Mouse (Mus musculus): ENCODE data around the gene Lalba. TPM values are rescaled to one million over a fixed set of nuclear protein-coding genes. Genes with fewer than 3 reads are reported as not detected.
A peak's percentile ranks its signal among the peaks of the same experiment; 100 is the strongest.

Gene Lalba
- polyA plus RNA-seq, 1 experiment from 2014 or later: not detected

DNA sequence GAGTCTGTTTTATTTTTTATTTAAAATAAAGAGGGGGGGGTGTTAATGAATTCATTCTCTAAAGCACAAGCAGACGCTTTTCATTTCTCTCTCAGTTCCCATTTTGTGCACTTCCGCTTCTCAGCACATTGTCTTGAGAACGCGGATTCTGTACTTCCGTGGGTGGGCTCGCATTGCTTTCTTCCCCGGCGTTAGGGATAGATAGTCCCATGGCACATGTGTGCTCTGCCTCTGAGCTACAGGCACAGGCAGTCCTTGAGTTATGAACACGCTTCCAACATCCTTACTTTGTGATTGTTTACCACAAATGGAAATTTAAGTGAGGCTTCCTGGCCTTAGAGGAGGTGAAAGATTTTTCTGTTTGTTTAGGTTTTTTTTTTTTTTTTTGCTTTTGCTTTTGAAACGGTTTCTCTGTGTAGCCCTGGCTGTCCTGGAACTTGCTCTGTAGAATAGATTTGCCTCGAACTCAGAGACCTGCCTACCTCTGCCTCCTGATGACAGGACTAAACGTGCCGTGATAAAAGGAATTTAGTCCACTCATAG is 28.9 kb upstream of the Lalba start:
- H3K4me1 ChIP-seq (replicated peaks): peaks cover 16% of the 10 kb centered on the region
- no peaks in the 10 kb centered on the region for H3K27me3 ChIP-seq

DNA sequence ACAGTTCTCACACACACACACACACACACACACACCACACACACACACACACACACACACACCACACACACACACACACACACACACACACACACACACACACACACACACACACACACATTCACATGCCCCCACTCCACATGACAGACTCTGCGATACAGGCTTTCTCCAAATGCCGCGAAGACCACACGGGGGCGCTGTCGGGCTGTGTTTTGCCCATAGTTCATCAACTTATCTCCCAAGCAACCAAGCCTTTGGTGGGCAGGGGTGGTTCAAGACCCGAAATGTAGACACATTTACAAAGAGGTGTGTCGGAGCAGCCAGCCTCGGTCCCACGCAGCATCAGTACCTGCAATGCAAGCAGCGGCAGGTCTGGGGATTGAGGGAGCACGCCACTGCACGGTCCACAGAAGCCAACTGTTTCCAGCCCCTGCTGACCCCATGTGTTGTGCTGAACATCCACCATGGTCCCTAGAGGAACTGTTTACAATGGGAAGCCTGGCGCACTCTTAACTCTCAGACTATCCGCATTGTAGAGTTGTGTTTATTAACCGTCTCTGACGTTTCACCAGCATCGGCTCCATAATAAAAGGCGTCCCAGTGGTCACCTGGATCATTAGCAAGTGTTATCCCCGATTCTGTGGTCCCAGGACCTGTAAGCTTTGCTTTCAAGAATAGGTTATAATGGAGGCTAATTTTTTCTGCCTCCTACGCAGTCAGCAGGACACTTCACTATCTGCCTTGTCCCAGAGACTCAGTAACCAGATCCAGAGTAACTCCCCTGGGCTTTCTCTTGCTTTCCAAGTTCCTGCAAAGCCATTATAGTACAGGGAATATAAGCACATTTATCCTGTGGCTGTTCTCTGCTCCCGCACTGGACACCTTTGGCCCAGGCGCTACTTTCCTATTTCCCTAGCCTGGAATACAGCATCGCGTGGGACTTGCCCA is 28.2 kb upstream of the Lalba start:
- WGBS: 25% methylated on average over 25 of the region's 25 CpGs
- H3K27me3 ChIP-seq: no peaks in the 10 kb centered on the region
- no peak overlapping the region for H3K27ac ChIP-seq (replicated peaks)
- H3K4me1 ChIP-seq (replicated peaks): peaks cover 16% of the 10 kb centered on the region
- H3K9me3 ChIP-seq: no peaks in the 10 kb centered on the region
- ATAC-seq (ENCODE audit: low read depth): peak; percentile 33; the same call in 1 of the 2 replicates
- H3K4me2 ChIP-seq: peak overlapping the region; percentile 52
- peak overlapping the region; percentile 16; the same call in 1 of the 2 replicates for H3K4me3 ChIP-seq
- 0 out of 2 replicates have a peak, but pooled peaks cover 6% of the 10 kb centered on the region for H3K36me3 ChIP-seq
- no peak overlapping the region for H3K9ac ChIP-seq

More for the DNA sequence above, 28.9 kb upstream of the Lalba start:
- H3K9ac ChIP-seq: no peak overlapping the region
- 0 out of 2 replicates have a peak, but pooled peaks cover 6% of the 10 kb centered on the region for H3K36me3 ChIP-seq
- ATAC-seq (ENCODE audit: low read depth): no peak
- peak overlapping the region; percentile 52; the same call in 1 of the 2 replicates for H3K4me2 ChIP-seq
- H3K27ac ChIP-seq (replicated peaks): no peak overlapping the region
- WGBS: 63% methylated on average over 13 of the region's 13 CpGs
- H3K9me3 ChIP-seq: no peaks in the 10 kb centered on the region
- no peak overlapping the region for H3K4me3 ChIP-seq

DNA sequence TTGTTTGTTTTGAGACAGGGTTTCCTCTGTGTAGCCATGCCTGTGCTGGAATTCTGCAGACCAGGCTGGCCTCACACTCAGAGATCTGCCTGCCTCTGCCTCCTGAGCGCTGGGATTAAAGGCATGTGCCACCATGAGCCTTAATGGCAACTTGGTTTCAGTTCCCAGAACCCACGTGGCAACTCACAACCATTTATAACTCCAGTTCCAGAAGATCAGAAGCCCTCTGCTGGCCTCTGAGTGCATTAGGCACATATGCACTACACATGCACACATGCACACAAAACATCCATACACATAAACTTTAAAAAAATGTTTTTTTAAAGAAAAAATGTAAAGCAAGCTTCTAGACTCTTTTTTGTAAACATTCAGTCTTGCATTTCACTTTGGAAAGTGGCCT is 26.9 kb upstream of the Lalba start:
- ATAC-seq (ENCODE audit: low read depth): no peak
- WGBS: 59% methylated on average over 2 of the region's 2 CpGs
- H3K36me3 ChIP-seq: no peaks in the 10 kb centered on the region

DNA sequence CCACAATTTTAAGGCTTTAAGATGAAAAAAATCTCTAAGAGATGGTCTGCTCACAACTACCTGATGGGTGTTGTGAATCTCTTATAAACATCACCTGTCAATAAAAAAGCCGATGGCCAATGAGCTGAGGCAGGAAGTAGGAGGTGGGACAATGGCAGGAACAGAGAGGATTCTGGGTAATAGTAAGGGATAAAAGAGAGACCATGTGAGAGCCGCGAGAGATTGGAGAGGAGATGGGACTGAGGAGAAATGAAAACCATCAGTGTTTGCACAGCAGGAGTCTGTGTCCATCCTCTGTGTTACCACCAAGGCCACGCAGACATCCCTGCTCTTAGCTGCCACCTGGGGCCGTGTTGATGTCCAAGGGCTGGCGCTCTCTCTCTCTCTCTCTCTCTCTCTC is 24.8 kb upstream of the Lalba start:
- no peak overlapping the region for H3K4me2 ChIP-seq
- H3K9me3 ChIP-seq: no peaks in the 10 kb centered on the region
- no peak overlapping the region for H3K4me3 ChIP-seq
- no peak for ATAC-seq (ENCODE audit: low read depth)
- no peak overlapping the region for H3K9ac ChIP-seq
- WGBS: 94% methylated on average over 6 of the region's 6 CpGs
- no peak overlapping the region for H3K27ac ChIP-seq (replicated peaks)
- H3K27me3 ChIP-seq: no peaks in the 10 kb centered on the region
- H3K4me1 ChIP-seq (replicated peaks): peaks cover 11% of the 10 kb centered on the region
- H3K36me3 ChIP-seq: no peaks in the 10 kb centered on the region

More for the DNA sequence above, 26.9 kb upstream of the Lalba start:
- no peak overlapping the region for H3K4me2 ChIP-seq
- H3K9ac ChIP-seq: no peak overlapping the region
- H3K27ac ChIP-seq (replicated peaks): no peak overlapping the region
- H3K27me3 ChIP-seq: no peaks in the 10 kb centered on the region
- H3K4me1 ChIP-seq (replicated peaks): peaks cover 16% of the 10 kb centered on the region
- no peak overlapping the region for H3K4me3 ChIP-seq
- no peaks in the 10 kb centered on the region for H3K9me3 ChIP-seq

DNA sequence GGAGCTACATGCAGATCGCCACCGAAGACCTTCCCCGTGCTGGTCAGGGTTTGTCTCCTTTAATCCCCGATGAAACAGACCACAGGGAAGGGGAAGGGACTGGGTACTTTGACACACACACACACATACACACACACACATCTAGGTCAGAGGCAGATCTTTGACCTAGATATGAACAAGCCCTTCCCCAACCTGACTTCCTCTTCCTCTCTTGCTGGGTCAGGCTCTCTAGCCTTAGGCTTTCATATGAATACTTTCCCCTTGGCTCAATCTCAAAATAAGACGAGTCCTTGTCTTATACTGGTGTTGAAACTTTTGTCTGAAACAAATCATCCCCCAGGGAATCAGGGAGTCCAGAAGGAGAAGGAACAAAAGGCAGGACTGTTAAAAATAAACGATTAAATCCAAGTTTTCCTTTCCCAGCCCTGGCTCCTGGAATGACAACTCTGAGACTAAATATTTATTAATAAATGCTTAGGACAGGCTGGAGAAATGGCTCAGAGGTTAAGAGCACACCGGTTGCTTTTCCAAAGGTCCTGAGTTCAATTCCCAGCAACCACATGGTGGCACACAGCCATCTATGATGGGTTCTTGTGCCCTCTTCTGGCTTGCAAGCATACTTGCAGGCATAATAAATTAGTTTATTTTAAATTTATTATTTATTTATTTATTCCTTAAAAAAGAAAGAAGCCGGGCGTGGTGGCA is 23.9 kb upstream of the Lalba start:
- Histone ChIP-seq H3K4me3 (no peak overlapping the region), H3K9me3 (no peaks in the 10 kb centered on the region), H3K36me3 (no peaks in the 10 kb centered on the region), H3K9ac (no peak overlapping the region), H3K27ac (replicated peaks) (no peak overlapping the region), H3K4me2 (no peak overlapping the region), H3K27me3 (no peaks in the 10 kb centered on the region), H3K4me1 (replicated peaks) (peaks cover 10% of the 10 kb centered on the region)
- ATAC-seq (ENCODE audit: low read depth): no peak
- WGBS: 79% methylated on average over 9 of the region's 9 CpGs

DNA sequence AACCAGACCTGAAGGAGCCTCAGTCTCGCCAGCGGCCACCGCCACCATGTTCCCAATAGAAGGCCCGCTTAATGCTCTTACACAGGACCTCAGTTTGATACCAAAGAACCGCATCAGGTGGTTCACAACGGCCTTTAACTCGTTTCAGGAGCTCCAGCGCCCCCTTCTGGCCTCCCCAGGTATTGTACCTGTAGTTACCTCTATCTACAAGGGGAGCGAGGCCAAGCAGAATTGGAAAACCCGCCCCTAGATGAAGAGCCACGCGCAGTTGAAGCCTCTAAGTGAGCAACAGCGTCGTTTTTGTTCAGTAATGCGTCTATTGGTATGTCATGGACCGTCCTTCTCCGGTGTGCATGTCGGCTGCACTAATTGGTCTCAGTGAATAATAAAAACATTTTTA is 22.0 kb upstream of the Lalba start:
- Histone ChIP-seq H3K9me3 (no peaks in the 10 kb centered on the region), H3K4me3 (no peak overlapping the region), H3K36me3 (no peaks in the 10 kb centered on the region), H3K4me1 (replicated peaks) (no peaks in the 10 kb centered on the region), H3K27ac (replicated peaks) (no peak overlapping the region), H3K4me2 (no peak overlapping the region), H3K27me3 (no peaks in the 10 kb centered on the region), H3K9ac (no peak overlapping the region)
- 13% methylated on average over 18 of the region's 18 CpGs for WGBS
- ATAC-seq (ENCODE audit: low read depth): no peak

DNA sequence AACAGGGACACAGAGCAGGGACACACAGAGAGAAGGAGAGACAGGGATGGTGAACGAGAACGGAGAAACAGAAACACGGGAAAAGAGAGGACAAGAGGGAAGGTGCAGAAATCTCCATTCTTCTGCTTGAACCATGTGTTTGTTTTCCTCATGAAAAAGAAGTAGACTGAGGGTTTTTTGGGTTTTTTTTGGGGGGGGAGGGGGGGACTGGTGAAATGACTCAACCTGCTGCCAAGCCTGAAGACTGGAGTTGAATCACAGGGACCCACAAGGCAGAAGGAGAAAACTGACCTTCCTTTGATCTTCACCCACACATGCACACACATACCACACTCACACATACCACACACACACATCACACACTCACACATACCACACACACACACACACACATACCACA is 20.8 kb upstream of the Lalba start:
- ATAC-seq (ENCODE audit: low read depth): no peak
- no peaks in the 10 kb centered on the region for H3K9me3 ChIP-seq
- no peak overlapping the region for H3K27ac ChIP-seq (replicated peaks)
- H3K4me1 ChIP-seq (replicated peaks): no peaks in the 10 kb centered on the region
- 92% methylated on average over 3 of the region's 3 CpGs for WGBS
- no peak overlapping the region for H3K4me3 ChIP-seq
- no peaks in the 10 kb centered on the region for H3K27me3 ChIP-seq
- H3K4me2 ChIP-seq: no peak overlapping the region
- H3K36me3 ChIP-seq: no peaks in the 10 kb centered on the region
- no peak overlapping the region for H3K9ac ChIP-seq

DNA sequence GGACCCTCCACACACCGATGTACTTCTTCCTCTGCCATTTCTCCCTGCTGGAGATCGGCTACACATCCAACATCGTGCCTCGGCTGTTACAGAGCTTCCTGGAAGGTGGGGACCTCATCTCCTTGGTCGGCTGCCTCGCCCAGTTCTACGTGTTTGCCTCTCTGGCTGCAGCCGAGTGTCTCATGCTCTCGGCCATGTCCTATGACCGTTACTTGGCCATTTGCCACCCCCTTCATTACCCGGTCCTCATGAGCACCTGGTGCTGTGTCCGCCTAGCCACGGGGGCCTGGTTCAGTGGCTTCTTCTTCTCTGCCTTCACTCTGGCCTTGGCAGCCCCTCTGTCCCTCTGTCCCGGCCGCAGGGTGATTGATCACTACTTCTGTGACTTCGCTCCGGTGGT is 15.1 kb upstream of the Lalba start:
- H3K9ac ChIP-seq: no peak overlapping the region
- 90% methylated on average over 17 of the region's 17 CpGs for WGBS
- no peaks in the 10 kb centered on the region for H3K36me3 ChIP-seq
- H3K4me2 ChIP-seq: no peak overlapping the region
- no peak overlapping the region for H3K4me3 ChIP-seq
- no peak for ATAC-seq (ENCODE audit: low read depth)
- no peaks in the 10 kb centered on the region for H3K27me3 ChIP-seq
- no peaks in the 10 kb centered on the region for H3K9me3 ChIP-seq
- H3K4me1 ChIP-seq (replicated peaks): no peaks in the 10 kb centered on the region
- no peak overlapping the region for H3K27ac ChIP-seq (replicated peaks)

DNA sequence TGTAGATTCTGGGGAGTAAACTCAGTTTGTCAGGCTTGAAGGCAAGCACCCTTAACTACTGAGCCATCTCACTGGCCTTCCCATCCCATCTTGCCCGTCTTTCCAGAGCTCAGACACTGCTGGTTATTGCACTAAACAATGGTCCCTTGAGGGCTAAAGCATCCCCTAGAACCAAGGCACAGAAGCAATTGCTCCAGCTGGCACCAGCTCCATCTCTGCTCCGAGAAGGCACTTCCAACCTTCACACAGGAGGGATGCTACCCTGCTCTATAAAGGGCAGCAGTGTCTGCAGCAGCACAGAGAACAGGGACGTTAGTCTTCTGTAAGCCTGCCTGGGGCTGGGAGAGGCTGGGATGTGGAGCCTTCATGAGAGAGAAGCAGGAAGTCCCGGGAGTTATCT is 9.6 kb upstream of the Lalba start, which contains the start of gene Olfr279:
Gene Olfr279 (plus strand): TSS at position 301 of the 400 bp plus-strand sequence.
- no peaks in the 10 kb centered on the region for H3K27me3 ChIP-seq
- no peak within 1 kb of the TSS for H3K4me2 ChIP-seq
- H3K9me3 ChIP-seq: no peaks in the 10 kb centered on the region
- no peak for ATAC-seq (ENCODE audit: low read depth)
- H3K36me3 ChIP-seq: no peaks in the 10 kb centered on the region
- H3K9ac ChIP-seq: no peak within 1 kb of the TSS
- H3K4me3 ChIP-seq: no peak within 1 kb of the TSS
- no peaks in the 10 kb centered on the region for H3K4me1 ChIP-seq (replicated peaks)
- no peak within 1 kb of the TSS for H3K27ac ChIP-seq (replicated peaks)
- 64% methylated on average over 4 of the region's 4 CpGs for WGBS

DNA sequence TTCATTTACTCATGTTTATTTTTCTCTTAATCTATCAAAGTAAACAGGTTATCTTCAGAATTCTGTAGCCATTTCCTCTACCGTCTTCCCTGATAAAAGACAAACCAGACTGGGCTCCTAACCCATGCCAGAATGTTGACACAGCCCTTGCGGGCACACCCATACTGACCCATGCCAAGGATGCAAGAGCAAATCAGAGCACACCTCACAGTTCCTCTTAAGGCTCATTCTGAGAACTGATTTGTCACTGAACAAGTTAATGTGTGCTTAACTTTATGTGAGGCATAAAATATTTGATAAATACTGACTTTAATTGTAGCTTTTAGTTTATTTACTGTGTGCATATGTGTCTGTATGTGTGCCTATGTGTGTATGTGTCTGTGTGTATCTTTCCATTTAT is 8.8 kb upstream of the Lalba start:
- Histone ChIP-seq H3K4me2 (no peak overlapping the region), H3K27ac (replicated peaks) (no peak overlapping the region), H3K9me3 (no peaks in the 10 kb centered on the region), H3K36me3 (no peaks in the 10 kb centered on the region), H3K4me1 (replicated peaks) (no peaks in the 10 kb centered on the region), H3K9ac (no peak overlapping the region), H3K27me3 (no peaks in the 10 kb centered on the region), H3K4me3 (no peak overlapping the region)
- WGBS: 85% methylated on average over 2 of the region's 2 CpGs
- no peak for ATAC-seq (ENCODE audit: low read depth)

DNA sequence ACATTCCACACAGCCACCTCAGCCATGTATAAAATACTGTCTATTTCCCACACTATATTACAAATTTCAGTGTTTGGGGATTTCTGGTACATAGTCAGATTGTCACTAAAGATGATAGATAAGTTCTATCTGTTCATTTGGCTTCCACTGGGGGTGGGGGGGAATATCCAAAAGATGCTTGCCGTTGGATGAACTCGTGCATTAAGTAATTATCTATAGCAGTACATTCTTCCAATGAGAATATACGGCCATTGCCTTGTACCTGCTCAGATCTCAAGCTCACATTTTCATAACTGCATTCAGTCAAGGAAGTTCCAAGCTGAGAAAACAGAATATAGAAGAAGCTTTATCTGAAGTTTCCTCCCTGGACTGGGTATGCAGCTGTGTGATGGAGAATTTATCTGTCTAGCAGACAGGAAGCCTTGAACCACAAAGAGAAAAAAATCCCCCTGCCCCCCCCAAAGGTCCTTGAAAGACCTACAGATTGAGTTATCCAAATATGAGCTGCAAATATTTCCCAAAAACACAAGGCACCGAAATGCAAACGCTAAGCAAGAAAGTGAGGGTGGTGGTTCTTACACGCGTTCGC is 4.0 kb upstream of the Lalba start:
- Histone ChIP-seq H3K9ac (no peak overlapping the region), H3K4me3 (no peak overlapping the region), H3K36me3 (no peaks in the 10 kb centered on the region), H3K4me2 (no peak overlapping the region), H3K27ac (replicated peaks) (no peak overlapping the region), H3K4me1 (replicated peaks) (no peaks in the 10 kb centered on the region), H3K27me3 (no peaks in the 10 kb centered on the region), H3K9me3 (no peaks in the 10 kb centered on the region)
- WGBS: 95% methylated on average over 8 of the region's 8 CpGs
- ATAC-seq (ENCODE audit: low read depth): no peak
